Mouse (Mus musculus) heart, postnatal 0 days (tissue): ENCODE data around the gene Elovl1. TPM values are rescaled to one million over a fixed set of nuclear protein-coding genes. Genes with fewer than 3 reads are reported as not detected.

Source experiments
- ATAC-seq: fragments of 200-750 bp; cut with Nextera tagmentation; 2 replicates; pipeline ENCODE4 v1.8.0; 2017; ENCODE audit warnings: low read depth, moderate number of reproducible peaks, moderate library complexity; ENCODE audit not compliant: insufficient read depth
- DNase-seq: peaks from one replicate; pipeline ENCODE4 v3.0.0-alpha.2; 2016; ENCODE audit warnings: low spot score
- H3K27ac ChIP-seq: fragments of 300-500 bp; sonication (generic); 2 replicates; pipeline ENCODE4 v1.5.1; 2014; ENCODE audit warnings: low read depth, mild to moderate bottlenecking
- H3K27me3 ChIP-seq: fragments of 300-500 bp; sonication (generic); 2 replicates; pipeline ENCODE4 v1.6.1; 2014; ENCODE audit warnings: low read length, mixed read lengths; ENCODE audit not compliant: control insufficient read depth, insufficient read depth
- H3K36me3 ChIP-seq: fragments of 300-500 bp; sonication (generic); replicated peaks from 2 replicates; pipeline ENCODE4 v1.6.1; 2014; ENCODE audit warnings: low read length, mixed read lengths; ENCODE audit not compliant: control insufficient read depth, insufficient read depth
- H3K4me1 ChIP-seq: fragments of 300-500 bp; sonication (generic); 2 replicates; pipeline ENCODE4 v1.6.1; 2014; ENCODE audit warnings: antibody characterized with exemption; ENCODE audit not compliant: control insufficient read depth, insufficient read depth
- H3K4me2 ChIP-seq: fragments of 300-500 bp; sonication (generic); 2 replicates; pipeline ENCODE4 v1.6.1; 2014; ENCODE audit warnings: low read depth, mild to moderate bottlenecking, low read length, moderate library complexity
- H3K4me3 ChIP-seq: fragments of 300-500 bp; sonication (generic); 2 replicates; pipeline ENCODE4 v1.5.1; 2014; ENCODE audit warnings: low read depth, low read length
- H3K9ac ChIP-seq: fragments of 300-500 bp; sonication (generic); replicated peaks from 2 replicates; pipeline ENCODE4 v1.6.1; 2014; ENCODE audit warnings: low read depth, low read length, mixed read lengths
- H3K9me3 ChIP-seq: fragments of 300-500 bp; sonication (generic); replicated peaks from 2 replicates; pipeline ENCODE4 v1.6.1; 2016; ENCODE audit warnings: low read length; ENCODE audit not compliant: control insufficient read depth
- CTCF ChIP-seq: IDR thresholded peaks from 2 replicates; pipeline ENCODE4 v1.5.1; 2016; ENCODE audit warnings: antibody characterized with exemption, control low read depth, low read depth
- EP300 ChIP-seq: IDR thresholded peaks from 2 replicates; pipeline ENCODE4 v1.6.1; 2016; ENCODE audit warnings: antibody characterized with exemption, low read depth
- WGBS: fragments of 180-500 bp; shearing (Covaris S2); extraction: QIAGEN DNeasy Blood & Tissue Kit; methylation state at CpG from one replicate; pipeline ENCODE4 v1.1.7; 2014; 5-methylcytosine and 5-hydroxymethylcytosine counted together
- polyA plus RNA-seq: library from polyadenylated mRNA; unstranded; fragments of >200 nt; fragmentation: Nextera tagmentation; extraction: Ambion mirVana; gene quantifications from 2 replicates; pipeline ENCODE4 v1.2.1, GENCODE M21; 2015
- total RNA-seq: library from RNA; depleted of rRNA; stranded (reverse); fragments of >200 nt; gene quantifications from 2 replicates; pipeline ENCODE4 v1.2.3, GENCODE M21; 2014; ENCODE audit warnings: low replicate concordance; rRNA removed

Elovl1 gene
- 44.4 and 74.3 TPM in 2 replicates for total RNA-seq
- 49.8 and 49.9 TPM in 2 replicates for polyA plus RNA-seq

DNA sequence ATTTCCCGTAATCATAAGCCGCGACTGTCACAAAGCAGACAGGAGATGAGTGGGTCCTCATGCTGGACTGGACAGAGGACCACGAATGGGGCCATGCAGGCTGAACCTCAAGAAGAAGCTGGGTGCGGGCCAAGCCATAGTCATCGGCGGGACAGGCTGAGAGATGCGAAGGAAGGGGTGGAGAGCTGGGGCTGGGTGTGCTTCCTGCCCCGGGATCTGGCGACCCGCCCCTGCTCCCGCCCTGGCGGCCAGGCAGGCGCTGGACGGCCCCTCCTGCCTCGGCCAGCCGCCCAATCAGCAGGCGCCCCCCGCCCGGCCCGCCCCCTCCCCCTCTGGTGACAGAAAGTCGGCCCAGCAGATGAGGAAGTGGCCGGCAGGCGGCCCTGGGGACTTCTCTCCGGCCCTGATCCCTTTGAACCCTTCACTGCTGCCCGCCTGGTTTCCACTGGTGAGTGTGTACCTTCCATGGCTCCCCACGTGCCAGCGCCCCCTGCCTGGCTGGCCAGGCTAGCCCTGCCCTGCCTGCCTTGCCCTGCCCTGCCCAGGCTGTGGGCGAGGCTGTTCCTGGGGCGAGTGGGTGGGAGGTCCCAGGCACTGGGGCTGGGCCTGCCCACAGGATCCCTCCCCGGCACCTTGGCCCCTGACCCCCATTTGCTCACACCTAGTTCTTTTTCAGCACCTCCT lies at the start of gene Elovl1:
Elovl1 (plus strand) TSS at position 326 of the 684 bp plus-strand sequence.
- 1% methylated on average over 25 of the region's 31 CpGs for WGBS
- ATAC-seq (peak; percentile 95), DNase-seq (peak; percentile 92)
- Histone ChIP-seq H3K27ac (peak within 1 kb of the TSS; percentile 86), H3K4me2 (peak within 1 kb of the TSS; percentile 84), H3K9ac (peak within 1 kb of the TSS; percentile 67), H3K27me3 (no peaks in the 10 kb centered on the region), H3K4me1 (peaks cover 21% of the 10 kb centered on the region), H3K4me3 (peak within 1 kb of the TSS; percentile 59), H3K9me3 (no peaks in the 10 kb centered on the region), H3K36me3 (peaks cover 32% of the 10 kb centered on the region)
- TF ChIP-seq EP300 = no peak
- TF ChIP-seq CTCF = peak; percentile 37

DNA sequence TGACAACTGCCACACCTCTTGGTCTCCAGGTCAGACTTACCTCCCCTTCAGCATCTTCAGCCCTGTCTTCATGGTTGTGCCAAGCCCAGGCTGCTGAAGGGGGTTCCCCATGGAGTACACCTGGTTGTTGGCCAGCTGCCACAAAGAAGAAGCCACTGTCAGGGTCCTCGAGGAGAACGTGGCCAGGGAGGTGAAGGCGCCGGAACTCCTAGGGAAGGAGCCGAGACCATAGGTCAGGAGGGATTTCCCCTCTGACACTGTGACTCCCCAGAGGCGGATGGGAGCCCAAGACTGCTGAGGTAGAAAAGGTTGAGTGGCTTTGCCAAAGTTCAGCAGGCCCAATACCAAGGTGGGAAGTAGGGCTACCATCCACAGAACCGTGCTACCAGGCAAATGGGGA lies 44.6 kb upstream of the Elovl1 start:
- H3K9ac ChIP-seq = no peak overlapping the region
- no peaks in the 10 kb centered on the region for H3K27me3 ChIP-seq
- no peak overlapping the region for H3K4me3 ChIP-seq
- H3K4me2 ChIP-seq = no peak overlapping the region
- H3K9me3 ChIP-seq = no peaks in the 10 kb centered on the region
- H3K4me1 ChIP-seq = no peaks in the 10 kb centered on the region
- H3K27ac ChIP-seq = no peak overlapping the region
- H3K36me3 ChIP-seq = peaks cover 99% of the 10 kb centered on the region
- no peak for DNase-seq
- no peak for ATAC-seq
- 82% methylated on average over 7 of the region's 7 CpGs for WGBS
- TF ChIP-seq EP300 = no peak
- no peak for TF ChIP-seq CTCF

- no peak overlapping the region for H3K9ac ChIP-seq
- DNase-seq (no peak), ATAC-seq (no peak)
- H3K4me2 ChIP-seq = no peak overlapping the region
- 83% methylated on average over 8 of the region's 8 CpGs for WGBS
- H3K9me3 ChIP-seq = no peaks in the 10 kb centered on the region
- H3K36me3 ChIP-seq = peaks cover 100% of the 10 kb centered on the region
- H3K4me3 ChIP-seq = no peak overlapping the region
- no peak overlapping the region for H3K27ac ChIP-seq
- TF ChIP-seq CTCF (no peak), EP300 (no peak)
- H3K4me1 ChIP-seq = no peaks in the 10 kb centered on the region
- H3K27me3 ChIP-seq = no peaks in the 10 kb centered on the region
Measured at GRCm38 (mm10) chr4:118387316-118387715, 40.6 kb upstream of the Elovl1 start.

- H3K4me2 ChIP-seq = no peak overlapping the region
- no peak overlapping the region for H3K9ac ChIP-seq
- no peaks in the 10 kb centered on the region for H3K27me3 ChIP-seq
- peaks cover 86% of the 10 kb centered on the region for H3K36me3 ChIP-seq
- H3K9me3 ChIP-seq = no peaks in the 10 kb centered on the region
- no peak overlapping the region for H3K4me3 ChIP-seq
- 88% methylated on average over 11 of the region's 11 CpGs for WGBS
- no peak for DNase-seq
- H3K27ac ChIP-seq = no peak overlapping the region
- H3K4me1 ChIP-seq = peaks cover 18% of the 10 kb centered on the region
- TF ChIP-seq EP300 (no peak), CTCF (no peak)
- no peak for ATAC-seq
Measured at GRCm38 (mm10) chr4:118390146-118390545, 37.7 kb upstream of the Elovl1 start.

GRCm38 (mm10) chr4:118394505-118394904 lies 33.4 kb upstream of the Elovl1 start:
- Histone ChIP-seq H3K4me3 (no peak overlapping the region), H3K4me1 (peaks cover 24% of the 10 kb centered on the region), H3K36me3 (peaks cover 70% of the 10 kb centered on the region), H3K27ac (peak overlapping the region; percentile 78), H3K9ac (no peak overlapping the region), H3K27me3 (no peaks in the 10 kb centered on the region), H3K4me2 (no peak overlapping the region), H3K9me3 (no peaks in the 10 kb centered on the region)
- ATAC-seq (peak; percentile 86), DNase-seq (peak; percentile 78)
- TF ChIP-seq CTCF = no peak
- peak; percentile 89 for TF ChIP-seq EP300
- WGBS = 18% methylated on average over 6 of the region's 6 CpGs
